Mouse (Mus musculus) heart, postnatal 14 days (tissue): ENCODE data around the gene St8sia1. TPM values are rescaled to one million over a fixed set of nuclear protein-coding genes. Genes with fewer than 3 reads are reported as not detected.
"Not testable (repeated sequence)": the region's sequence is repeated elsewhere in the genome, so short reads cannot be mapped to it uniquely, and the experiment has no call there.

Experiments
- DNase-seq, 2 experiments: peaks; one replicate each; pipeline ENCODE4 v3.0.0; 2021 to 2022
- intact Hi-C: fragments of 180-260 bp; cut with DNase I; formaldehyde crosslinking; loops from one replicate; pipeline ENCODE4 v1.15.1; 2025
- total RNA-seq, 2 experiments: library from RNA; stranded (reverse); gene quantifications; 2 replicates each; pipeline ENCODE4 v1.2.3; 2021

St8sia1 gene
- total RNA-seq, 2 experiments from 2014 or later = 0.38 to 1.7 TPM

DNA sequence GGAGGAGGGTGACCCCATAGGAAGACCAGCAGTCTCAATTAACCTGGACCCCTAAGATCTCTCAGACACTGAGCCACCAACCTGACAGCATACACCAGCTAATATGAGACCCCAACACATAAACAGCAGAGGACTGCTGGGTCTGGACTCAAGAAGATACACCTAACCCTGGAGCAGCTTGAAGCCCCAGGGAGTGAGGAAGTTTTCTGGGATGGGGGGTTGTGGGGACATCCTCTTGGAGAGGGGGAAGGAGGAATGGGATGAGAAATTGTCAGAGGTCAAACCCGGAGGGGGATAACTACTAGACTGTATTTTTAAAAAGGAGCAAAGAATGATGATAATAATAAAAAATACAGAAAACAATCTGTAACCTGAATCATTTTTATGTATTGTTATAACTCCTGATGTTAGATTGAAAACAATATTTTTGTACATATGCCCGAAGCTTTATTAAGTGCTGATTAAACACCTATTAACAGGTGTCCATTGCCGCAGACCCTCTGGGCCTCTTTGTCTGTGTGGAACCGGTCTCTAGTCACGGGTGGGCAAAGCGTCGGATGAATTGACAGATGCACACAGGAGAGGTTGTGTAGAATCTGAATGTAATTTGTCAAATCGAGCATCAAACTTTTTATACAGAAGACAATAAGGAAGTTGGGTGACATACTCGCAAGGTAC, 21.4 kb upstream of the St8sia1 start:
- DNase-seq, intact Hi-C loops: not testable (repeated sequence)

GRCm38 (mm10) chr6:142979665-142980660, 15.7 kb upstream of the St8sia1 start:
- intact Hi-C loops = no loop called here
- DNase-seq = no peak

- intact Hi-C loops = no loop called here
- DNase-seq = no peak
These were observed 13.0 kb upstream of the St8sia1 start for GRCm38 (mm10) chr6:142977221-142977620.

GRCm38 (mm10) chr6:142973289-142973688, 9.0 kb upstream of the St8sia1 start:
- intact Hi-C loops = no loop called here
- no peak for DNase-seq

DNA sequence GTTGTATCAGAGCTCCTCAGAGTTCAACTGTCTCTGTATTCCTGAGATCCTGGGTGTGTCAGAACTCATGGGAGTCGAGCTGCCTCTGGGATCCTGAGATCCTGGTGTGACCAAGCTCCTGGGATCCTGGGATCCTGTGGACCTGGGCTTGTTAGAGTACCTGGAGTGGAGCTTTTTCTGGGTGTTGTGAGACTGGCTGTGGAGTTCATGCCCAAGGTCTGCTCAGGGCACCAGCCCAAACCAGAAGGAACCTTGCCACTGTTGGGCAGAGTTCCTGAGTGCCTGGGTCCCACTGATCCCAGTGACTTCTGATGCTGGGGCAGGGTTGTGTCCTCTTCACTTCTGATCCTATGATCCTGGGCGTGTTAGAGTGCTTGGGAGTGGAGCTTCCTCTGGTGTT, 8.0 kb upstream of the St8sia1 start:
- no peak for DNase-seq
- intact Hi-C loops = no loop called here

DNA sequence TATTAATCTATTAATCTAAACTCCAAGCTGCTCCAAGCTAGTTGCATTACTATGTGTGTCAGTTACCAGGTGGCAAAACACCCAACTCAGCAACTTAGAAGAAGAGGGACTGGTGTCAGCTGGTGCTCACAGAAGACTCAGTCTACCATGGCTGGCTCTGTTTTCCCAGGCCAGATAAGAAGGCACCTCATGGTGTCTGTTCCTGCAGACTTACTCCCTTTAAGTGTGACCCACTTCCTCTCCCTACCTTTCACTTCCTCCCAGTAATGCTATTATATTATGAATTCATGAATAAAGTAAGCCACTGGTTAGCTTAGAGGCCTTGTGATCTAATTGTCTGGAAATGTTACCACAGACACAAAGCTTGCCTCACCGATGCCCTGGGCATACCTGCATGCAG, 3.2 kb upstream of the St8sia1 start:
- intact Hi-C loops = loop anchor here (10.0 kb wide), 2 partner anchors 93 to 153 kb away; no protein-coding TSS in a partner anchor

GRCm38 (mm10) chr6:142964531-142965385, 506 bp upstream of the St8sia1 start:
- intact Hi-C loops = loop anchor here (2.0 to 10.0 kb wide), 3 partner anchors 90 to 186 kb away; no protein-coding TSS in a partner anchor
- peak; percentile 41 to 64 for DNase-seq

More for the DNA sequence above, 3.2 kb upstream of the St8sia1 start:
- no peak for DNase-seq

- intact Hi-C loops = loop anchor here (2.0 to 10.0 kb wide), 3 partner anchors 89 to 185 kb away; no protein-coding TSS in a partner anchor
- no peak for DNase-seq
These were observed 674 bp downstream of the St8sia1 start for GRCm38 (mm10) chr6:142963480-142964075.

DNA sequence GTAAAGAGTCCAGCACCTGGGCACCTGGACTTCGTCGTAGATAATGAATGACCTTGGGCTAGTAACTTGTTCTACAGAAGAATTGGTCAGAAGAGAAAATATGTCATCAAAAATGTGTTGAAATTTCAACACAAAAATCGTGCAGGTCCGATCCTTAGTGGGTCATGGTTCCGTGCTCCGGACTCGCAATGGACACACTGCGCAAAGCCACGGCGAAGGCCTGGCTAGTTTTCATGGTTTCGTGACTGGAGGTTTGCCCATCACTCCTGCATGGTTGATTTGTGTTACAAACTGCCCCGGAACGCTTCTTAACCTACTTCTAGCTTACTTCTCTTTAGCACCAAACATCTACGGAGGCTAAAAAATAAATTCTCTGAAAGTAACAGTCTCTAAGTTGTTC, 1.4 kb downstream of the St8sia1 start:
- no peak for DNase-seq
- intact Hi-C loops = loop anchor here (10.0 kb wide), 2 partner anchors 88 to 148 kb away; no protein-coding TSS in a partner anchor

DNA sequence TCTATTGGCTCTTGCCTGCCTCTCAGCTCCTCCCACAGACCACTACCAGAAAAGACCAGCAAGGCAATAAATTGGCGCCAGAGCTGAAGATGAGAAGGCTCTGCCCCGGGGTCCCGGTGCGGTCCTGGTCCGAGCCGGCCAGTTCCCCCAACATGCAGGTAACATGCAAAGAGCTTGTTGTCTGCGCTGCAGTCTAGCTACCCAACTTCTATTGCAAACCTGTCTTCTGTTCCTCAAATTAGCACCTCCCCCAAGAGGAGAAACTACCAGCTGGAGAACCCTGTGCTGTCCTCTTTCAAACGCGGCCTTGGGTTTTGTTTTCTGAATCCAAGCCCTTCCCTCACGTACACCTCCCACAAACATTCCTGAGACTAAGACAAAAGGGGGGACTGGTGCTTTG, 1.8 kb downstream of the St8sia1 start:
- intact Hi-C loops = loop anchor here (10.0 kb wide), 2 partner anchors 88 to 148 kb away; no protein-coding TSS in a partner anchor
- no peak for DNase-seq

DNA sequence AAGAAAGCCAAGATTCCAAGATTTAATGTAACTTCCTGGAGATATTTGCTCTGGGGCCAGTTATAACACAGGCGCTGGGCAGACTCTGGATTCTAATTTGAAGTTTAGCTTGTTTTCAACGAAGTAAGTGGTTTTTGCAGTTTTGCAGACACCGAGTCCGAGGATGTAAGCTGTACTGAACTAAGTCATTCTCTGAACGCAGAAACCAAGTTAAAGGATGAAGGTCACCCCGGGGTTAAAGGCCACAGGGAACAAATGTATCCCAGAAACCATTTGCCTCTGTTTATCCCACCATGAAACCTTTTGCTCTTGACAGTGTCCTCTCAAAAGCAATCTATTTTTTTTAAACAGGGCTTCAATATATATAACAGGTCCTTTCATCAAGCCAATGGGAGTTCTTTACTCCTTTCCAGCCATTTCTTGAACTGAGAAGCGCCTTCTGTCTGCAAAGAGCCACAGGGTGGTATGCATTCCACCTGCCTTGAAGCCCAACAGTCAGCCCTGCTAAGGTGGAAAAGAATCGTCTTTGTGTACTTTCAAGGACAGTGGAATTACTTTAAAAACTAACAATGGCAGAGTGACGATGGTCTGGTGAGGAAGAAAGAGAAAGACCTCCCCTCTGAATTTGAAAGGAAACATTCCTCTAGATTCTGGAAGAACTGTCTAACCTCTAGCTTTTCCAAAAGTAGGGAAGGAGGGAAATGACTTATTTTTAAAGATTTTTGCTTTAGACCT, 2.4 kb downstream of the St8sia1 start:
- intact Hi-C loops = loop anchor here (10.0 kb wide), 2 partner anchors 87 to 147 kb away; no protein-coding TSS in a partner anchor
- no peak for DNase-seq

GRCm38 (mm10) chr6:142956556-142956955, 7.7 kb downstream of the St8sia1 start:
- intact Hi-C loops = no loop called here
- no peak for DNase-seq

- intact Hi-C loops = no loop called here
- no peak for DNase-seq
These were observed 9.0 kb downstream of the St8sia1 start for GRCm38 (mm10) chr6:142955281-142955680.

DNA sequence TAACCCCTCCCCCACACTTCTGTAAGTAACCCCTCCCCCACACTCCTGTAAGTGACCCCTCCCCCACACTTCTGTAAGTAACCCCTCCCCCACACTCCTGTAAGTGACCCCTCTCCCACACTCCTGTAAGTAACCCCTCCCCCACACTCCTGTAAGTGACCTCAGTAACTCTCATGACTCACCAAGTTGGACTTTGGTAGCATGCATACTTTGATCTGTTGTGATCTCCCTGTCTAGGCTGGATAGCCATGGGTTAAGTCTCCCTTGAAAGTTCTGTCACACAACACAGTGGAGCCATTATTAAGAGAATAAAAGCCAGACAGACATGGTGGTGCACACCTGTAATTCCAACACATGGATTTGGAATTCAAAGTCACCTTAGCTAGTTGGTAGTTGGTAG, 11.1 kb downstream of the St8sia1 start:
- intact Hi-C loops = no loop called here
- no peak for DNase-seq

- DNase-seq = no peak
- intact Hi-C loops = no loop called here
These were observed 11.8 kb downstream of the St8sia1 start for GRCm38 (mm10) chr6:142952361-142952954.

DNA sequence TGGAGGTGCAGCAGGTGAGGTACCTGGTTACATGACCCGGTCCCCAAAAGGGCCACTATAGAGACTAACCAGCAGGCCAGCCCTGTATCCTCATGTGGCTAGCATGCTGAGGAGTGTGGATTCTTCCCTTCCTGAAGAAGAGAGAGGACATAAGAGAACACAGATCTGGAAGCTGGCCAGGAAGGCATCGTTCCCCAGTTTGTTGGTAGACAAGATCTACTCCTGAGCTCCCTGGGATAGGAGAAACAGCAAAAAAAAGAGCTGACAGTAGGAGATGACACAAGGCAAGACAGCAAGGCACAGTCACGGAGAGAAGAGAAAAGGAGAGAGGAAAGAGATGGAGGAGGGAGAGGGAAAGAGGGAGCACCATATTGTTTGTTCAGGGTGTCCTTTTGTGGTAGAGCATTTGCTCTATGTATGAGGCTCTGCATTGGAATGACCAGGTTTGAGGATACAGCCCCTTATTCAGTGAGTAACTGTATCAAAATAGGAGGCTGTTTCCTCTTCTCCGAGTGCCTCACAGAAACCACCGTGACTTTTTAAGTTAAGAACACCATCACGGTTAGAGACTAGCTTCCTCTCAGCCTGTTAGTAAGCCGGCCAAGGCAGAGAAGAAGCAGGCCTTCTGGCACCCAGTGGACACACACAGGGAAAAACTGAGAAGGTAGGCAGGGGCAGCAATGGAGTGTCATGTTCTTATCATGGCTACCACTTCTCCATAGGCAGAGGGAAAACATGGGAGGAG, 12.5 kb downstream of the St8sia1 start:
- no peak for DNase-seq
- intact Hi-C loops = no loop called here

GRCm38 (mm10) chr6:142950354-142950753, 13.9 kb downstream of the St8sia1 start:
- intact Hi-C loops = no loop called here
- DNase-seq = no peak

GRCm38 (mm10) chr6:142948955-142949357, 15.3 kb downstream of the St8sia1 start:
- DNase-seq = peak; percentile 14 to 23
- intact Hi-C loops = no loop called here
